Mouse (Mus musculus): Measurements from ENCODE around the gene Ptprcap. TPM values are rescaled to one million over a fixed set of nuclear protein-coding genes. Genes with fewer than 3 reads are reported as not detected.
"Not testable (repeated sequence)": the region's sequence is repeated elsewhere in the genome, so short reads cannot be mapped to it uniquely, and the experiment has no call there.

Ptprcap gene
- polyA plus RNA-seq, 1 experiment from 2014 or later: 0.93 TPM

DNA sequence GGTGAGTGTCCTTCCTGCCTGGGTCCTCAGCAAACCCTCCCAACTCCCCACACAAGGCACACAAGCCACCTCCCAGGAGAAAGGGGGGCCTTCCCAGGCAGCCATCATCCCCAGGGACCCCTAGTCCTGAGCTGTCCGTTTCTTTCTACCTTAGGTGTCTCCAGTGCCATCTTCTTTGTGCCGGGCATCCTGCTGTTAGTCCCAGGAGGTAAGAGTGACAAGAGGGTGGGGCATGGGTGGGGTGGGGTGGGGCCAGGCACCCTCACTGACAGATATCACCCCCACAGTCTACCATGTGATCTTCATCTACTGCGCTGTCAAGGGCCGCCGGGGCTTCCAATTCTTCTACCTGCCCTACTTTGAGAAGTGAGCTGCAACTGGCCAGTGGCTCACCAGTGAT lies 22.3 kb upstream of the Ptprcap start:
- WGBS: 87% methylated on average over 5 of the region's 5 CpGs
- Histone ChIP-seq H3K27ac (no peak overlapping the region), H3K27me3 (ENCODE audit: low read depth, poor library complexity, severe bottlenecking) (no peaks in the 10 kb centered on the region), H3K4me3 (no peak overlapping the region; the same call in 1 of the 2 replicates), H3K4me1 (peaks cover 15% of the 10 kb centered on the region), H3K9me3 (replicated peaks) (no peaks in the 10 kb centered on the region), H3K36me3 (peaks cover 64% of the 10 kb centered on the region)
- DNase-seq (ENCODE audit: low spot score): no peak

DNA sequence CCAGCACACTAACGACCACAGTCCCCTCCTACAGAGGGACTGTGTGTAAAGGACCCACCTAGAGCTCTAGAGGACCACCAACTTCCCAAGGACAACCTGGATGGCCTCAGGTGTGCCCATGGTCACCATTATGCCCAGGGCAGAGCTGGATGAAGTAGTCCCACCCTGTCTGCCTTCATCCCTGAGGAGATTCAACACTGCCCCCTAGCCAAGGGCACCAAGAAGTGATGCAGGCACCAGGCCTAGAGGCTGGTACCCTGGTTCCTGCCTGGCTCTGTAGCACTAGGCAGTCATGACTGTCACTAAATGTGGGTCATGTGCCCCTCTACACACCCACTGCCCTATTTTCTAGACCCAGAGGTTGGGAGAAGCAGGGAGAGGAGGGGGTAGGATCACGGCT lies 21.6 kb upstream of the Ptprcap start:
- no peak for DNase-seq (ENCODE audit: low spot score)
- Histone ChIP-seq H3K9me3 (replicated peaks) (no peaks in the 10 kb centered on the region), H3K36me3 (peaks cover 64% of the 10 kb centered on the region), H3K4me3 (no peak overlapping the region), H3K27me3 (ENCODE audit: low read depth, poor library complexity, severe bottlenecking) (peaks cover 2% of the 10 kb centered on the region; the same call in 1 of the 2 replicates), H3K27ac (no peak overlapping the region), H3K4me1 (peaks cover 10% of the 10 kb centered on the region)
- WGBS: 85% methylated on average over 2 of the region's 2 CpGs

DNA sequence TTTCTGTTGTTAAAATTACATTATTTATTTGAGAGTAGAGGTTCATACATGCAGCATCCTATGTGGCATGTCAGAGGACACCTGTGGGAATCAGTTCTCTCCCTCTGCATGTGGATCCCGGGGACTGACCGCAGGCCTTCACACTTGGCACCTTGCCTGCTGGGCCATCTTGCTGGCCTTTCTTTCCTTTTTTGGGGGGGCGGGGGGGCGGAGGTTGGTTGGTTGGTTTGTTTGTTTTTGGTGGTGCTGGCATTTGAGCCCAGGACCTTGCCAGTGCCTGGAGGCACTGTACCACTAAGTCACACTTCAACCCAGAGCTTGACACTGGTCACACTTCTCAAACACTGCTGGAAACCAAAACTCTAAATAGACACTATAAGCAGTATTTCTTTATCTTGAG lies 19.1 kb upstream of the Ptprcap start:
- Histone ChIP-seq H3K27ac (no peak overlapping the region), H3K9me3 (replicated peaks) (no peaks in the 10 kb centered on the region), H3K36me3 (peaks cover 43% of the 10 kb centered on the region), H3K4me1 (no peaks in the 10 kb centered on the region), H3K27me3 (ENCODE audit: low read depth, poor library complexity, severe bottlenecking) (peaks cover 4% of the 10 kb centered on the region; the same call in 1 of the 2 replicates), H3K4me3 (no peak overlapping the region)
- 90% methylated on average over 4 of the region's 4 CpGs for WGBS
- DNase-seq (ENCODE audit: low spot score): no peak

DNA sequence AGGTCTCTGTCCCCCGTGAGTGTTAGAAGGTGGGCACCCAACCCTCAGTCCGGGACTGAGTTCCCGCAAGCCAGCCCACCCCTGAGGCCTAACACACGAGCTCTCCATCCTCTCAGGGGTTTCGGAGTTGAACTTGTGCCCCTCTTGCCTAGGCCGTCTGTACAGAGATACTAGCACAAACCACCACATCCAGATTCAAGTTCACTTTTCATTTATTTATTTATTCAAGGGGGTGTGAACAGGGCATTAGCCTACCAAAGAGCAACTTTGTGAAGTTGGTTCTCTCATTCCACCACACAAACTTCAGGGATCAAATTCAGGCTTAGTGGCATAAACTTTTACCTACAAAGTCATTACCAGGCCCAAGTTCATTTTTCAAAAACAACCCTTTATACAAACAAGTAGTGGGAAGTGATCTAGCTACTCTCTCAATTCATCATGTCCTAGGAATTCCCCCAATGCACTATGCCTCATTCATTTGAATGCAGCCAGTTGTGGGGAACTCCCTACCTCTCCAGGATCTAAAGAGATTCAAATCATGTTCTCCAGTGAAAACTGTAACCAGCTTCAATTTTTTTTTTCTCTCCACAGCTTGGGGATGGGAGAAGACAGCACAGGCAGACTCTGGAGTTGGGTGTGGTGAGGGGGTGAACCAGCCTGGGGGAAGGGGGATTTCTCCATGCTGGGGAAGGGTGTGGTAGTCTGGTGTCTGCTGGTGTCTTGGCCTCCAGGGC lies 18.0 kb upstream of the Ptprcap start:
- not testable (repeated sequence) for DNase-seq (ENCODE audit: low spot score); H3K9me3 ChIP-seq (replicated peaks); H3K4me1 ChIP-seq; H3K27me3 ChIP-seq (ENCODE audit: low read depth, poor library complexity, severe bottlenecking); H3K27ac ChIP-seq; H3K4me3 ChIP-seq
- WGBS: 87% methylated on average over 6 of the region's 6 CpGs
- peaks cover 32% of the 10 kb centered on the region for H3K36me3 ChIP-seq

DNA sequence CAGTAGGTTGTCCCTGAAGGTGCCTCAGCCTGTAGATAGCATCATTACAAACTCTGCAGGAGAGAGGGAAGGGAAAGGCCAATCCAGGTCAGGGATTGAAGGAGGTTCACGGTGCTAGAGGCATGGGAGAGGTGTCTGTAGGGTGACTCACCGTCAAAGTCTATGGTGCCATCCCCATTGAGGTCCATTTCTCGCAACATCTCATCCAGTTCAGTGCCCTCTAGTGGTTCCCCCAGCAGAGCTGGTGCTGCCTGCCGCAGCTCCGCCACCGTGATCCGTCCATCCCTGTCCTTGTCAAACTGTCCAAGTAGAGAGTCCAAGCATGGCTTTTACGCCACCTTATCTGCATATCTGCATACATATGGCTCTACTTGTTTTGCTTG lies 17.4 kb upstream of the Ptprcap start:
- 30% methylated on average over 8 of the region's 8 CpGs for WGBS
- not testable (repeated sequence) for H3K4me3 ChIP-seq; H3K9me3 ChIP-seq (replicated peaks); H3K4me1 ChIP-seq; H3K27me3 ChIP-seq (ENCODE audit: low read depth, poor library complexity, severe bottlenecking); H3K27ac ChIP-seq; DNase-seq (ENCODE audit: low spot score)
- peaks cover 27% of the 10 kb centered on the region for H3K36me3 ChIP-seq

DNA sequence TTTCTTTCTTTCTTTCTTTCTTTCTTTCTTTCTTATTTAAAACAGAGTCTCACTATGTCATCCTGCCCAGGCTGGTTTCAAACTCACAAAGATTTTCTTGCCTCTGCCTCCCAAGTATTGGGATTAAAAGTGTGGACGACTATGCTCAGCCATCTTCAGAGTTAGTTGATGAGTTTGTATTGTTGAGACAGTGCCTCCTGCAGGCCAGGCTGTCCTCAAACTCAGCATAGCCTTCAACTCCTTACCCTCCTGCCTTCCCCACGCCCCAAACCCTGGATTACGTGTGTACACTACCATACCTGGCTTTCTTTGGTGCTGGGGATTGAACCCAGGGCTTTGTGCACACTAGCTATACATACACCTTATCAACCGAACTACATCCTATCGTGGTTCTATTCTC lies 16.9 kb upstream of the Ptprcap start:
- Histone ChIP-seq H3K36me3 (peaks cover 22% of the 10 kb centered on the region), H3K4me3 (no peak overlapping the region), H3K27me3 (ENCODE audit: low read depth, poor library complexity, severe bottlenecking) (peaks cover 4% of the 10 kb centered on the region; the same call in 1 of the 2 replicates), H3K4me1 (no peaks in the 10 kb centered on the region), H3K27ac (no peak overlapping the region), H3K9me3 (replicated peaks) (no peaks in the 10 kb centered on the region)
- 83% methylated on average over 5 of the region's 5 CpGs for WGBS
- no peak for DNase-seq (ENCODE audit: low spot score)

DNA sequence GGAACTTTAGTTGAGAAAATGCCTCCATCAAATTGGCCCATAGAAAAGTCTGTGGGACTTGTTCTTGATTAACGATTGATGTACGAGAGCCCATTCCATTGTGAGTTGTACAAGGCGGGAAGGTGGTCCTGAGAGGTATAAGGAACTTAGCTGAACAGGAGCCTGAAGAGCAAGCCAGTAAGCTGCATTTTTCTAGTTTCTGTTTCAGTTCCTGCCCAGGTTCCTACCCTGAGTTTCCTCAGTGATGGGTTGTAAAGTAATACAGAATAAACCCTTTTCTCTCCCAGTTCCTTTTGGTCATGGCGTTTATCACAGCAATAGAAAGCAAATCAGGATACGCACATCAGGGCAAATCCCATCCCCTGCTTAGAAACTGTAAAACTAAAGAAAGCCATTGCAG lies 15.5 kb upstream of the Ptprcap start:
- Histone ChIP-seq H3K4me3 (no peak overlapping the region), H3K27me3 (ENCODE audit: low read depth, poor library complexity, severe bottlenecking) (peaks cover 4% of the 10 kb centered on the region; the same call in 1 of the 2 replicates), H3K36me3 (peaks cover 7% of the 10 kb centered on the region), H3K27ac (no peak overlapping the region), H3K4me1 (0 out of 2 replicates have a peak, but pooled peaks cover 3% of the 10 kb centered on the region), H3K9me3 (replicated peaks) (no peaks in the 10 kb centered on the region)
- WGBS: 85% methylated on average over 5 of the region's 5 CpGs
- DNase-seq (ENCODE audit: low spot score): no peak

DNA sequence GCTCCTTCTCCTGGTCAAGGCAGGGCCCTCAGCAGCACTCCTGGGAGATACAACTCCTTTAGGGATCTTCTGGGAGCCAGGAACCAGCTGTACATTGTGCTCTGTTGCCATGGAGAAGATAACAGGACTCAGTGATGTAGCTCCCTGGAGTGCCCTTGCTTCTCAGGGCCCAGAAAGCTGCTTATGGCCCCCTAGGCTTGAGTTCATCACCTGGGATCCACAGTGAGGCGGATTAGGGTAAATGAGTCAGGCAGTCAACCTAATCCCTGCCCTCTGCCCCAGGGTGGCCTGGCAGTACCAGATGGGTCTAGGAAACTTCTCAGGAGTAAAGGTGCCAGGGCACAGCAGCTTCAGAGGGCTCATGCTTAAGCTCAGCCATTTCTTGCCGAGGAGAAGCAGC lies 14.0 kb upstream of the Ptprcap start, which contains the start of gene Gpr152:
Gene Gpr152 (plus strand): TSS at position 342 of the 400 bp plus-strand sequence.
- no peaks in the 10 kb centered on the region for H3K9me3 ChIP-seq (replicated peaks)
- H3K27ac ChIP-seq: peak within 1 kb of the TSS; percentile 21
- no peak for DNase-seq (ENCODE audit: low spot score)
- 80% methylated on average over 2 of the region's 2 CpGs for WGBS
- H3K4me3 ChIP-seq: no peak within 1 kb of the TSS
- peaks cover 4% of the 10 kb centered on the region; the same call in 1 of the 2 replicates for H3K27me3 ChIP-seq (ENCODE audit: low read depth, poor library complexity, severe bottlenecking)
- no peaks in the 10 kb centered on the region for H3K36me3 ChIP-seq
- H3K4me1 ChIP-seq: 0 out of 2 replicates have a peak, but pooled peaks cover 9% of the 10 kb centered on the region

DNA sequence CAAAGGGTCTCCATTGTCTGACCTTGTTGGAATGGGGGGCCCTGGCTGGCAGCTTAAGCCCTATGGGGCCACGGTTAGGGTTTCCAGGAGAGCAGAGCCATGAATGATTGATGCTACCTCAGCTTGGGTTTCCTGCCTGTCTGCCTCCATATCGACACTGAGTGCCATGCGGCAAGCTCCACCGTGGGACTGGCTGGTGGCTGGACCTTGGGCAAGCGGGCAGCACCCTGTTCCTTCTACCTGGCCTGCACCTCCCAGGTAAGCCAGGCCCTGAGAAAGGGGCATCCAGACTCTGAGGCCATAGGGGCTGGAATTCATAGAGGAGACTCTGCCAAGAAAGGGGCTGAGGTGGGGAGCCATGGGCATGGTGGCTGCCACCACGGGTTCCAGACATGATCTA lies 13.3 kb upstream of the Ptprcap start:
- Histone ChIP-seq H3K36me3 (no peaks in the 10 kb centered on the region), H3K4me1 (0 out of 2 replicates have a peak, but pooled peaks cover 9% of the 10 kb centered on the region), H3K9me3 (replicated peaks) (no peaks in the 10 kb centered on the region), H3K27me3 (ENCODE audit: low read depth, poor library complexity, severe bottlenecking) (peaks cover 4% of the 10 kb centered on the region; the same call in 1 of the 2 replicates), H3K4me3 (no peak overlapping the region), H3K27ac (peak overlapping the region; percentile 21; the same call in 1 of the 2 replicates)
- 86% methylated on average over 6 of the region's 6 CpGs for WGBS
- DNase-seq (ENCODE audit: low spot score): no peak

DNA sequence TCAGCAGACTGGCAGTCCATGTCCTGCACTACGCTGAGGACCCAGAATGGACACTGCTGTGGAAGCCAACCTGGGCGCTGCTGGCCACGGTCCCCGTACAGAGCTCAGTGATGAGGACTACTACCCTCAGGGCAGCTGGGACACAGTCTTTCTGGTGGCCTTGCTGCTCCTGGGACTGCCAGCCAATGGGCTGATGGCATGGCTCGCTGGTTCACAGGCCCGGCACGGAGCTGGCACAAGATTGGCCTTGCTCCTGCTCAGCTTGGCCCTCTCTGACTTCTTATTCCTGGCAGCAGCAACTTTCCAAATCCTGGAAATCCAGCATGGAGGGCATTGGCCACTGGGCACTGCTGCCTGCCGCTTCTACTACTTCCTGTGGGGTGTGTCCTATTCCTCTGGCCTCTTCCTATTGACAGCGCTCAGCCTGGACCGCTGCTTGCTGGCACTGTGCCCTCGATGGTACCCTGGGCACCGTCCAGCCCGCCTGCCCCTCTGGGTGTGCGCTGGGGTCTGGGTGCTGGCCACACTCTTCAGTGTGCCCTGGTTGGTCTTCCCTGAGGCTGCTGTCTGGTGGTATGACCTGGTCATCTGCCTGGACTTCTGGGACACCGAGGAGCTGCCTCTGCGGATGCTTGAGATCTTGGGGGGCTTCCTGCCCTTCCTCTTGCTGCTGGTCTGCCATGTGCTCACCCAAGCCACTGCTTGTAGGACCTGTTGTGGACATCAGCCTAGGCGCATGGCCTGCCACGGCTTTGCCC lies 10.8 kb upstream of the Ptprcap start:
- 91% methylated on average over 18 of the region's 18 CpGs for WGBS

DNA sequence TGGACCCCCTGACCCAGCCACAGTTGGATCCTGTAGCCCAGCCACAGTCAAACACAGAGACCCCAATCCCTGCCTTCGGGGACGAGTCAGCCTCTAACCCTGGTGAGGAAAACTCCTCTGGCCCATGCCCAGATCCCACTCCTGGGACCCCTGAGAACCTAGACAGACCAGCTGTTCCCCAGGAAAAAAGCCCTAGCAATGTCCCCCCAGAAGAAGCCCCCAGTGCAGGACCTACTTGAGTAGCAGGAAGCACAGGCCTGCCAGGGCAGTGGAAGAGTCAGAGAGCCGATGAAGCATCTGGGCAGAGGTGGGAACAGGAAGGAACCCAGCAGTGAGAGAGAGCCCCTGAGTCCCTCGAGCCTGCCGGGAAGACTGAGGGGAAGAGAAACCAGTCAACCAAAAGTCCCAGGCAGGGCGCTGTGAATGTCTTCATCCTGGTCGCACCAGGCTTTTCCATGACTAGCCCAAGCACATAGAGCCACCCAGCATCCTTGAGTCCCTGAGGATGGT lies 9.6 kb upstream of the Ptprcap start, which contains the start of gene Cabp4:
Gene Cabp4 (minus strand): TSS at position 275 of the 510 bp plus-strand sequence.
- Histone ChIP-seq H3K4me1 (peaks cover 31% of the 10 kb centered on the region), H3K36me3 (no peaks in the 10 kb centered on the region), H3K4me3 (no peak within 1 kb of the TSS), H3K27me3 (ENCODE audit: low read depth, poor library complexity, severe bottlenecking) (no peaks in the 10 kb centered on the region), H3K9me3 (replicated peaks) (no peaks in the 10 kb centered on the region), H3K27ac (no peak within 1 kb of the TSS)
- WGBS: 82% methylated on average over 7 of the region's 7 CpGs
- DNase-seq (ENCODE audit: low spot score): no peak

More for the DNA sequence above, 10.8 kb upstream of the Ptprcap start:
- Histone ChIP-seq H3K4me1 (peaks cover 22% of the 10 kb centered on the region), H3K27ac (no peak overlapping the region), H3K4me3 (no peak overlapping the region), H3K9me3 (replicated peaks) (no peaks in the 10 kb centered on the region), H3K36me3 (no peaks in the 10 kb centered on the region), H3K27me3 (ENCODE audit: low read depth, poor library complexity, severe bottlenecking) (no peaks in the 10 kb centered on the region)
- DNase-seq (ENCODE audit: low spot score): no peak

DNA sequence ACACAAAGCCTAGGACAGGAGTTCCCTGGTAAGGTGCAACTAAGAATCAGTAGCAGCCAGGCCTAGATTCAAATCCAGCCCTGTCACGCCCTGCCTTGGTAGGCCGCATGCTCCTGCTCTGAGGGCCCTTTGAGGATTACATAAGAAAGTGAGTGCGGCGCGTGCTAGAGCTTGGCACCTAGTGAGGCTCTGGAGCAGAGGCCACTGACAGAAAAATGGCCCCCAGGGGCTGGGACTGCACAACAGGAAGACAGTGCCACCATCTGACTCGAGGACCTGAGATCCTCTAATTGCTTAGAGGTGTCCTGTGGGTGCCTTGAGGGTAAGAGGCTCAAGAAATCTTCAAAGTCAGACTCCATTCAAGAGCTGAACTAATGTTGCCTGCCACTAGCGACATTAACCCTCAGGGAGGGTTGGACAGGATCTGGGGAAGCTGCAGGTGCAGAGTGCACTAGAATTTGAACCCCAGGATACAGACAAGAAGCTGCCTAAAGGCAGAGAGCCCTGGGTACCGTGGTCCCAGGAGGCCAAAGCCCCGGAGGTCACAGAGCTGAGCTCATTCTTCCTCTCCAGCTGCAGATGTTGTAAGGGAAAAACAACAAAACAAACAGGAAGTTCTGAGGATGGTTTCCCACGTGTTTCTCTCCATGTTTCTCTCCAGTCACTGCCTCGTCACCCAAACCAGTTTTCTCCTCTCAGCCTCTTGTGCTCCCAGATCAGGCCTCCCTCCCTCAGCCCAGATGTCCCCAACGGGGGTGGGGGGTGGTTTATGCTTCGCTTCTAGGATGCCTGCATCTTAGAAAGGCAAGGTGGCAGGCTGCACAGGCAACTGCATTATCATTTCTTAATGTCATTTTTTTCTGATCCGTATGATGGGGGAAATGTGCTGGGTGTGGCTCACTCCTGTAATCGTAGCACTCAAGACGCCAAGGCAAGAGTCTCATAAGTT lies 8.6 kb upstream of the Ptprcap start:
- 85% methylated on average over 16 of the region's 16 CpGs for WGBS
- Histone ChIP-seq H3K27me3 (ENCODE audit: low read depth, poor library complexity, severe bottlenecking) (no peaks in the 10 kb centered on the region), H3K27ac (no peak overlapping the region), H3K9me3 (replicated peaks) (no peaks in the 10 kb centered on the region), H3K36me3 (peaks cover 2% of the 10 kb centered on the region), H3K4me3 (no peak overlapping the region), H3K4me1 (peaks cover 41% of the 10 kb centered on the region)
- no peak for DNase-seq (ENCODE audit: low spot score)

All from limb, embryonic 10.5 days (tissue).